Mouse (Mus musculus) intestine, embryonic 14.5 days (tissue): ENCODE data around the gene Rab3gap1. TPM values are rescaled to one million over a fixed set of nuclear protein-coding genes. Genes with fewer than 3 reads are reported as not detected.
"Not testable (repeated sequence)": the region's sequence is repeated elsewhere in the genome, so short reads cannot be mapped to it uniquely, and the experiment has no call there.

Experiments used
- ATAC-seq: fragments of 200-750 bp; cut with Nextera tagmentation; replicated peaks from 2 replicates; pipeline ENCODE4 v1.8.0; 2017; ENCODE audit warnings: low read depth, moderate number of reproducible peaks, moderate TSS enrichment, moderate library complexity; ENCODE audit not compliant: low FRiP score, low TSS enrichment
- DNase-seq: peaks from one replicate; pipeline ENCODE4 v3.0.0-alpha.2; 2018; ENCODE audit warnings: low spot score
- H3K27ac ChIP-seq: fragments of 300-500 bp; sonication (generic); 2 replicates; pipeline ENCODE4 v1.5.1; 2014; ENCODE audit warnings: low read depth, mild to moderate bottlenecking, control low read depth
- H3K27me3 ChIP-seq: fragments of 300-500 bp; sonication (generic); replicated peaks from 2 replicates; pipeline ENCODE4 v1.6.1; 2014; ENCODE audit warnings: low read length, control low read depth; ENCODE audit not compliant: control insufficient read depth, insufficient read depth
- H3K36me3 ChIP-seq: fragments of 300-500 bp; sonication (generic); 2 replicates; pipeline ENCODE4 v1.6.1; 2014; ENCODE audit warnings: low read length, control low read depth; ENCODE audit not compliant: control insufficient read depth, insufficient read depth
- H3K4me1 ChIP-seq: fragments of 300-500 bp; sonication (generic); replicated peaks from 2 replicates; pipeline ENCODE4 v1.6.1; 2014; ENCODE audit warnings: low read length, control low read depth, mixed read lengths; ENCODE audit not compliant: control insufficient read depth, insufficient read depth
- H3K4me2 ChIP-seq: fragments of 300-500 bp; sonication (generic); 2 replicates; pipeline ENCODE4 v1.6.1; 2014; ENCODE audit warnings: low read length
- H3K4me3 ChIP-seq: fragments of 300-500 bp; sonication (generic); 2 replicates; pipeline ENCODE4 v1.5.1; 2014; ENCODE audit warnings: low read depth, low read length, control low read depth, mixed read lengths
- H3K9ac ChIP-seq: fragments of 300-500 bp; sonication (generic); 2 replicates; pipeline ENCODE4 v1.6.1; 2014; ENCODE audit warnings: mild to moderate bottlenecking, low read length
- H3K9me3 ChIP-seq: fragments of 300-500 bp; sonication (generic); 2 replicates; pipeline ENCODE4 v1.6.1; 2016; ENCODE audit warnings: low read length, control low read depth; ENCODE audit not compliant: control insufficient read depth
- WGBS: fragments of 180-500 bp; shearing (Covaris S2); extraction: QIAGEN DNeasy Blood & Tissue Kit; methylation state at CpG from one replicate; pipeline ENCODE4 v1.1.7; 2014; 5-methylcytosine and 5-hydroxymethylcytosine counted together
- polyA plus RNA-seq: library from polyadenylated mRNA; unstranded; fragments of >200 nt; fragmentation: Nextera tagmentation; extraction: Ambion mirVana; gene quantifications from 2 replicates; pipeline ENCODE4 v1.2.1, GENCODE M21; 2014

Rab3gap1 gene
- polyA plus RNA-seq, 1 experiment from 2014 or later, result 22.8 TPM

- Histone ChIP-seq H3K27me3 (no peaks in the 10 kb centered on the region), H3K27ac (no peak overlapping the region), H3K4me1 (peaks cover 9% of the 10 kb centered on the region; the same call in 1 of the 2 replicates), H3K36me3 (peaks cover 60% of the 10 kb centered on the region), H3K9ac (no peak overlapping the region), H3K4me2 (no peak overlapping the region), H3K4me3 (no peak overlapping the region), H3K9me3 (peaks cover 11% of the 10 kb centered on the region; the same call in 1 of the 2 replicates)
- WGBS, result 37% methylated on average over 6 of the region's 6 CpGs
- ATAC-seq (peak; percentile 57), DNase-seq (no peak)
Observed at GRCm38 (mm10) chr1:127943516-127943915, 74.9 kb downstream of the Rab3gap1 start.

- no peak overlapping the region for H3K9ac ChIP-seq
- H3K36me3 ChIP-seq, result peaks cover 36% of the 10 kb centered on the region
- no peak overlapping the region for H3K4me2 ChIP-seq
- ATAC-seq, result no peak
- peaks cover 9% of the 10 kb centered on the region; the same call in 1 of the 2 replicates for H3K4me1 ChIP-seq
- H3K4me3 ChIP-seq, result no peak overlapping the region
- no peaks in the 10 kb centered on the region for H3K27me3 ChIP-seq
- WGBS, result 70% methylated on average over 3 of the region's 3 CpGs
- 0 out of 2 replicates have a peak, but pooled peaks cover 4% of the 10 kb centered on the region for H3K9me3 ChIP-seq
- peak overlapping the region; percentile 24 for H3K27ac ChIP-seq
- DNase-seq, result no peak
Observed at GRCm38 (mm10) chr1:127945696-127946575, 77.4 kb downstream of the Rab3gap1 start.

- H3K27ac ChIP-seq, result peak overlapping the region; percentile 24; the same call in 1 of the 2 replicates
- H3K4me3 ChIP-seq, result no peak overlapping the region
- 0 out of 2 replicates have a peak, but pooled peaks cover 4% of the 10 kb centered on the region for H3K9me3 ChIP-seq
- no peak for DNase-seq
- WGBS, result 67% methylated on average over 5 of the region's 5 CpGs
- H3K4me1 ChIP-seq, result peaks cover 9% of the 10 kb centered on the region; the same call in 1 of the 2 replicates
- no peak overlapping the region for H3K9ac ChIP-seq
- H3K36me3 ChIP-seq, result peaks cover 29% of the 10 kb centered on the region
- H3K4me2 ChIP-seq, result no peak overlapping the region
- H3K27me3 ChIP-seq, result no peaks in the 10 kb centered on the region
- ATAC-seq, result no peak
Observed at GRCm38 (mm10) chr1:127946615-127947249, 78.2 kb downstream of the Rab3gap1 start.

GRCm38 (mm10) chr1:127948748-127949147 is 80.2 kb downstream of the Rab3gap1 start:
- ATAC-seq (no peak), DNase-seq (no peak)
- WGBS, result 86% methylated on average over 5 of the region's 5 CpGs
- Histone ChIP-seq H3K27me3 (no peaks in the 10 kb centered on the region), H3K4me2 (no peak overlapping the region), H3K36me3 (peaks cover 9% of the 10 kb centered on the region; the same call in 1 of the 2 replicates), H3K4me3 (no peak overlapping the region), H3K9me3 (0 out of 2 replicates have a peak, but pooled peaks cover 4% of the 10 kb centered on the region), H3K4me1 (peaks cover 9% of the 10 kb centered on the region; the same call in 1 of the 2 replicates), H3K27ac (no peak overlapping the region), H3K9ac (no peak overlapping the region)

- ATAC-seq (no peak), DNase-seq (no peak)
- 89% methylated on average over 4 of the region's 4 CpGs for WGBS
- Histone ChIP-seq H3K9me3 (0 out of 2 replicates have a peak, but pooled peaks cover 4% of the 10 kb centered on the region), H3K27me3 (no peaks in the 10 kb centered on the region), H3K9ac (no peak overlapping the region), H3K4me1 (no peaks in the 10 kb centered on the region), H3K4me2 (no peak overlapping the region), H3K27ac (no peak overlapping the region), H3K4me3 (no peak overlapping the region), H3K36me3 (no peaks in the 10 kb centered on the region)
Observed at GRCm38 (mm10) chr1:127952276-127952675, 83.7 kb downstream of the Rab3gap1 start.

GRCm38 (mm10) chr1:127954198-127954597 is 85.6 kb downstream of the Rab3gap1 start:
- H3K9ac ChIP-seq, H3K9me3 ChIP-seq, H3K4me1 ChIP-seq, DNase-seq, ATAC-seq, H3K4me2 ChIP-seq, H3K27ac ChIP-seq, H3K27me3 ChIP-seq, H3K36me3 ChIP-seq, H3K4me3 ChIP-seq: not testable (repeated sequence)
- 79% methylated on average over 4 of the region's 4 CpGs for WGBS

GRCm38 (mm10) chr1:127954800-127955199 is 86.2 kb downstream of the Rab3gap1 start:
- WGBS, result 49% methylated on average over 4 of the region's 4 CpGs
- DNase-seq (no peak), ATAC-seq (no peak)
- no peak overlapping the region for H3K4me3 ChIP-seq
- H3K27ac ChIP-seq, result no peak overlapping the region
- H3K4me1 ChIP-seq, result no peaks in the 10 kb centered on the region
- no peaks in the 10 kb centered on the region for H3K36me3 ChIP-seq
- H3K9ac ChIP-seq, result no peak overlapping the region
- no peaks in the 10 kb centered on the region for H3K27me3 ChIP-seq
- no peaks in the 10 kb centered on the region for H3K9me3 ChIP-seq
- H3K4me2 ChIP-seq, result no peak overlapping the region

- no peak overlapping the region for H3K9ac ChIP-seq
- H3K4me3 ChIP-seq, result no peak overlapping the region
- DNase-seq, result no peak
- no peaks in the 10 kb centered on the region for H3K4me1 ChIP-seq
- peaks cover 4% of the 10 kb centered on the region; the same call in 1 of the 2 replicates for H3K36me3 ChIP-seq
- ATAC-seq, result no peak
- WGBS, result 83% methylated on average over 1 of the region's 1 CpGs
- no peaks in the 10 kb centered on the region for H3K9me3 ChIP-seq
- H3K27me3 ChIP-seq, result no peaks in the 10 kb centered on the region
- H3K4me2 ChIP-seq, result no peak overlapping the region
- H3K27ac ChIP-seq, result no peak overlapping the region
Observed at GRCm38 (mm10) chr1:127956524-127956923, 88.0 kb downstream of the Rab3gap1 start.
